Mouse (Mus musculus) olfactory bulb, adult 2 months (tissue): ENCODE measurements around the gene Bach2.

Source experiments
- CTCF ChIP-seq: fragments of 200-500 bp; IDR thresholded peaks from 2 replicates; pipeline ENCODE4 v1.5.1; 2012; ENCODE audit warnings: low read depth, mild to moderate bottlenecking, low read length, moderate library complexity; ENCODE audit not compliant: insufficient read depth
- POLR2A ChIP-seq: fragments of 200-500 bp; IDR thresholded peaks from 2 replicates; pipeline ENCODE4 v1.6.1; 2012; ENCODE audit warnings: mild to moderate bottlenecking, low read depth, low read length, moderate library complexity; ENCODE audit not compliant: insufficient read depth

- TF ChIP-seq CTCF (no peak), POLR2A (no peak)
Observed at GRCm38 (mm10) chr4:32198589-32198988, 40.0 kb upstream of the Bach2 start.
